Mouse (Mus musculus) lung, postnatal 0 days (tissue): ENCODE measurements around the gene Hist1h1t.

Experiments used
- CTCF ChIP-seq: IDR thresholded peaks from 2 replicates; pipeline ENCODE4 v1.5.1; 2016; ENCODE audit warnings: antibody characterized with exemption, mild to moderate bottlenecking
- EP300 ChIP-seq: IDR thresholded peaks from 2 replicates; pipeline ENCODE4 v1.6.1; 2016; ENCODE audit warnings: antibody characterized with exemption, mild to moderate bottlenecking, control low read depth

DNA sequence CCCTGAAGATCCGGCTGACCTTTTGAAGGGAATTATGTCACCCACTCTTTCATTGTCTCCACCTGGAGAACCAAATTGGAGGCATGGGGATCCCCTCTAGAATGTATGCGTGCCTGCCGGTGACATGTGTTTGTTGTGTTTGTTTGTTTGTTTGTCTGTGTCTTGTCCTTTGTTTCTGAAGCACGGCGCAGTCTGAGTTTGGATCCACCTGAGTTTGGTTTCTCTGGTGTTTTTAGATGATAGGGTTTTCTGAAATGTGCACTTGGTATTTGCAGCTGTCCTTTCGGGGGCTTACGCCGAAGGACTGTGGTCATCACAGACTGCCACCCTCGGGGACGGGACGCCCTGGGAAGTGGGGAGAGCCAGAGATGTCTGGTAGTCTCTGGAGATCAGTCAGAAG, 21.6 kb downstream of the Hist1h1t start:
- TF ChIP-seq CTCF (no peak), EP300 (no peak)
